Mouse (Mus musculus) intestine, embryonic 14.5 days (tissue): ENCODE measurements at regions not wholly inside any gene's neighbourhood (a gene's known extent, or its start where the extent isn't known, plus 50 kb on each side); places are given as distances from the start of the nearest gene placed in this dataset.

Experiments
- ATAC-seq: fragments of 200-750 bp; cut with Nextera tagmentation; replicated peaks from 2 replicates; pipeline ENCODE4 v1.8.0; 2017; ENCODE audit warnings: low read depth, moderate number of reproducible peaks, moderate TSS enrichment, moderate library complexity; ENCODE audit not compliant: low FRiP score, low TSS enrichment
- DNase-seq: peaks from one replicate; pipeline ENCODE4 v3.0.0-alpha.2; 2018; ENCODE audit warnings: low spot score
- H3K27ac ChIP-seq: fragments of 300-500 bp; sonication (generic); 2 replicates; pipeline ENCODE4 v1.5.1; 2014; ENCODE audit warnings: low read depth, mild to moderate bottlenecking, control low read depth
- H3K27me3 ChIP-seq: fragments of 300-500 bp; sonication (generic); replicated peaks from 2 replicates; pipeline ENCODE4 v1.6.1; 2014; ENCODE audit warnings: low read length, control low read depth; ENCODE audit not compliant: control insufficient read depth, insufficient read depth
- H3K36me3 ChIP-seq: fragments of 300-500 bp; sonication (generic); 2 replicates; pipeline ENCODE4 v1.6.1; 2014; ENCODE audit warnings: low read length, control low read depth; ENCODE audit not compliant: control insufficient read depth, insufficient read depth
- H3K4me1 ChIP-seq: fragments of 300-500 bp; sonication (generic); replicated peaks from 2 replicates; pipeline ENCODE4 v1.6.1; 2014; ENCODE audit warnings: low read length, control low read depth, mixed read lengths; ENCODE audit not compliant: control insufficient read depth, insufficient read depth
- H3K4me2 ChIP-seq: fragments of 300-500 bp; sonication (generic); 2 replicates; pipeline ENCODE4 v1.6.1; 2014; ENCODE audit warnings: low read length
- H3K4me3 ChIP-seq: fragments of 300-500 bp; sonication (generic); 2 replicates; pipeline ENCODE4 v1.5.1; 2014; ENCODE audit warnings: low read depth, low read length, control low read depth, mixed read lengths
- H3K9ac ChIP-seq: fragments of 300-500 bp; sonication (generic); 2 replicates; pipeline ENCODE4 v1.6.1; 2014; ENCODE audit warnings: mild to moderate bottlenecking, low read length
- H3K9me3 ChIP-seq: fragments of 300-500 bp; sonication (generic); 2 replicates; pipeline ENCODE4 v1.6.1; 2016; ENCODE audit warnings: low read length, control low read depth; ENCODE audit not compliant: control insufficient read depth
- WGBS: fragments of 180-500 bp; shearing (Covaris S2); extraction: QIAGEN DNeasy Blood & Tissue Kit; methylation state at CpG from one replicate; pipeline ENCODE4 v1.1.7; 2014; 5-methylcytosine and 5-hydroxymethylcytosine counted together

GRCm38 (mm10) chr10:67634795-67635194, 86.0 kb upstream of the Ado start:
- Histone ChIP-seq H3K9ac (no peak overlapping the region), H3K4me2 (no peak overlapping the region), H3K27me3 (no peaks in the 10 kb centered on the region), H3K27ac (no peak overlapping the region), H3K4me3 (no peak overlapping the region), H3K9me3 (no peaks in the 10 kb centered on the region), H3K4me1 (no peaks in the 10 kb centered on the region), H3K36me3 (no peaks in the 10 kb centered on the region)
- no peak for ATAC-seq
- 81% methylated on average over 4 of the region's 4 CpGs for WGBS
- DNase-seq: no peak

GRCm38 (mm10) chr10:67633063-67633462, 84.3 kb upstream of the Ado start:
- no peaks in the 10 kb centered on the region for H3K36me3 ChIP-seq
- ATAC-seq (no peak), DNase-seq (no peak)
- H3K4me2 ChIP-seq: no peak overlapping the region
- no peak overlapping the region for H3K4me3 ChIP-seq
- H3K27me3 ChIP-seq: no peaks in the 10 kb centered on the region
- H3K27ac ChIP-seq: no peak overlapping the region
- no peaks in the 10 kb centered on the region for H3K9me3 ChIP-seq
- no peak overlapping the region for H3K9ac ChIP-seq
- no peaks in the 10 kb centered on the region for H3K4me1 ChIP-seq
- WGBS: 95% methylated on average over 7 of the region's 7 CpGs

DNA sequence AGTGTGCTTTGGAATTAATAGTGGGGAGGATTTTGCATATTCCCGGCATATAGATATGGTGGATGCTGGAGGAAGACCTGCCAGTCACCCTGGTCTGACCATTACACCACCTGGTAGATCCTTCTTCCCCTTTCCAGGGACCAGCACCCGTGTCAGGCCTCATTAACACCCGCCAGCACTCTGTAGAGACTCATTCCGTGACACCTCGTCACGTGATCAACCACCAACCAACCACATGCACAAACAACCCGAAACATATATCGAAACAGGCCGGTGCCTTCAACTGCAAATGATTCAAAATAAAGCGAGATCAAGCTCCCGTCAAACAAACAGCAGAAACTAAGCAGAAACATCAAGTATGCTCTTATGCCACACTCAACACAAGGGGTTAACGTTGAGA, 74.6 kb upstream of the Ado start:
- H3K27ac ChIP-seq: no peak overlapping the region
- 89% methylated on average over 12 of the region's 12 CpGs for WGBS
- no peaks in the 10 kb centered on the region for H3K36me3 ChIP-seq
- no peak overlapping the region for H3K4me2 ChIP-seq
- DNase-seq: no peak
- no peak for ATAC-seq
- H3K4me3 ChIP-seq: no peak overlapping the region
- no peaks in the 10 kb centered on the region for H3K27me3 ChIP-seq
- H3K9ac ChIP-seq: no peak overlapping the region
- H3K9me3 ChIP-seq: no peaks in the 10 kb centered on the region
- no peaks in the 10 kb centered on the region for H3K4me1 ChIP-seq

DNA sequence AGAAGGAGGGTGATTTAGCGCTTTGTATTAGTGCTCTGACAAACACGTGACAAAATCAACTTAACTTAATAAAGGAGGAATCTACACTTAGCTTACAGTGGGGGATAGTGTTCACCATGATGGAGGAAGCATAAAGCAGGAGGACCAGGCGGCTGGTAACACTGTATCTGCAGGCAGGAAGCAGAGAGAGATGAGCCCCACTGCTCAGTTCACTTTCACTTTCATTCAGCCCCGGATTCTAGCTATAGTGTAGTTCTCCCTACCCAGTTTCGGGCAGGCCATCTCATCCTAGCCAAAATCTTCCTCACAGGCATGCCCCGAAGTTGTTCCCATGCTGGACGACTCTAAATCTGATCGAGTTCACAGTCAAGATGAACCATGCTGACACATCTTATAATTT, 71.3 kb upstream of the Ado start:
- DNase-seq (no peak), ATAC-seq (no peak)
- Histone ChIP-seq H3K36me3 (no peaks in the 10 kb centered on the region), H3K27ac (no peak overlapping the region), H3K9ac (no peak overlapping the region), H3K9me3 (no peaks in the 10 kb centered on the region), H3K27me3 (no peaks in the 10 kb centered on the region), H3K4me3 (no peak overlapping the region), H3K4me2 (no peak overlapping the region), H3K4me1 (no peaks in the 10 kb centered on the region)
- WGBS: 82% methylated on average over 8 of the region's 8 CpGs

- no peaks in the 10 kb centered on the region for H3K36me3 ChIP-seq
- WGBS: 82% methylated on average over 5 of the region's 5 CpGs
- no peaks in the 10 kb centered on the region for H3K27me3 ChIP-seq
- ATAC-seq: no peak
- H3K9me3 ChIP-seq: no peaks in the 10 kb centered on the region
- H3K4me1 ChIP-seq: no peaks in the 10 kb centered on the region
- no peak overlapping the region for H3K4me3 ChIP-seq
- H3K9ac ChIP-seq: no peak overlapping the region
- H3K4me2 ChIP-seq: no peak overlapping the region
- no peak overlapping the region for H3K27ac ChIP-seq
- DNase-seq: no peak
These were observed 69.4 kb upstream of the Ado start for GRCm38 (mm10) chr10:67618112-67618511.

DNA sequence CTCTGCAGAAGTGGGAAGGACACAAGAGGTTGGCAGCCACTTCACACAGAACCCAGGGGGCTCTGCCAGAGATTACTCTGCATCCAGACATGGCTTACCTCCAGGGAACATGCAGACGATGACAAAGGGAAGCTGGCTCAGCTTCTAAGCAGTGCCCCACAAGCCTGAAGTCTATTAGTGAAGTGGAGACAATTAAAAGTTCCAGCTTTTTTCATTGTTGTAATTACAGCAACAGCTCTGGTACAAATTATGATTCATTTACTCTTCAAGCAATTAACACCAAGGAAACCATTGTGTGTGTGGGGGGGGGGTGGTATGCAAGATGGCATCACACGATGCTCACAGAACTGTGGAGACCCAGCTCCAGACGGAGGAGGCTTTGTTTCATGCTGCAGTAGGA, 66.3 kb upstream of the Ado start:
- no peak overlapping the region for H3K4me2 ChIP-seq
- no peak for ATAC-seq
- no peaks in the 10 kb centered on the region for H3K36me3 ChIP-seq
- no peaks in the 10 kb centered on the region for H3K9me3 ChIP-seq
- H3K27me3 ChIP-seq: no peaks in the 10 kb centered on the region
- 67% methylated on average over 3 of the region's 3 CpGs for WGBS
- no peaks in the 10 kb centered on the region for H3K4me1 ChIP-seq
- H3K27ac ChIP-seq: no peak overlapping the region
- H3K9ac ChIP-seq: no peak overlapping the region
- no peak for DNase-seq
- no peak overlapping the region for H3K4me3 ChIP-seq

GRCm38 (mm10) chr10:67610689-67611088, 61.9 kb upstream of the Ado start:
- no peak overlapping the region for H3K4me2 ChIP-seq
- H3K9ac ChIP-seq: no peak overlapping the region
- no peaks in the 10 kb centered on the region; the same call in 1 of the 2 replicates for H3K4me1 ChIP-seq
- H3K27me3 ChIP-seq: no peaks in the 10 kb centered on the region
- DNase-seq: no peak
- H3K27ac ChIP-seq: no peak overlapping the region
- H3K9me3 ChIP-seq: no peaks in the 10 kb centered on the region
- H3K4me3 ChIP-seq: no peak overlapping the region
- WGBS: 86% methylated on average over 6 of the region's 6 CpGs
- ATAC-seq: no peak
- no peaks in the 10 kb centered on the region for H3K36me3 ChIP-seq

DNA sequence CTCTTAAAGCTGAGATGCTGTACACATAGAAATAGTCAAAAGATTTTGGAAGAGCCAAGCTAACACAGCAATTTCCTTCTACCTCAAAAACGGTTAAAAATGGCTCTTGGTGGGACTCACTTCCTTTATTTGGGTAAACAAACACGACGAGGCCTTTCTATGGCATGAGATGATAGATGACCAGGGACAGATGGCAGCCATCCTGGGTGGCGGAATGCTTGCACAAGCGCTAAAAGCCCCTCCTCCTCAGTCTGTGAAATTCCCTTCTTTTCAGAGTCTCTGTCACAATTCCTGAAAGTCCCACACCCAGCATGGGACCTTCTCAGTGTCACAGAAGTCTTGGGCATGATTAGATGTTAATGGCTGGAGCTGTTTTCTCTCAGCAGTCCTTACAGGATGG, 59.3 kb upstream of the Ado start:
- Histone ChIP-seq H3K9me3 (no peaks in the 10 kb centered on the region), H3K9ac (no peak overlapping the region), H3K36me3 (no peaks in the 10 kb centered on the region), H3K4me3 (no peak overlapping the region), H3K27me3 (no peaks in the 10 kb centered on the region), H3K4me1 (no peaks in the 10 kb centered on the region; the same call in 1 of the 2 replicates), H3K27ac (no peak overlapping the region), H3K4me2 (no peak overlapping the region)
- DNase-seq: no peak
- 27% methylated on average over 5 of the region's 5 CpGs for WGBS
- no peak for ATAC-seq

DNA sequence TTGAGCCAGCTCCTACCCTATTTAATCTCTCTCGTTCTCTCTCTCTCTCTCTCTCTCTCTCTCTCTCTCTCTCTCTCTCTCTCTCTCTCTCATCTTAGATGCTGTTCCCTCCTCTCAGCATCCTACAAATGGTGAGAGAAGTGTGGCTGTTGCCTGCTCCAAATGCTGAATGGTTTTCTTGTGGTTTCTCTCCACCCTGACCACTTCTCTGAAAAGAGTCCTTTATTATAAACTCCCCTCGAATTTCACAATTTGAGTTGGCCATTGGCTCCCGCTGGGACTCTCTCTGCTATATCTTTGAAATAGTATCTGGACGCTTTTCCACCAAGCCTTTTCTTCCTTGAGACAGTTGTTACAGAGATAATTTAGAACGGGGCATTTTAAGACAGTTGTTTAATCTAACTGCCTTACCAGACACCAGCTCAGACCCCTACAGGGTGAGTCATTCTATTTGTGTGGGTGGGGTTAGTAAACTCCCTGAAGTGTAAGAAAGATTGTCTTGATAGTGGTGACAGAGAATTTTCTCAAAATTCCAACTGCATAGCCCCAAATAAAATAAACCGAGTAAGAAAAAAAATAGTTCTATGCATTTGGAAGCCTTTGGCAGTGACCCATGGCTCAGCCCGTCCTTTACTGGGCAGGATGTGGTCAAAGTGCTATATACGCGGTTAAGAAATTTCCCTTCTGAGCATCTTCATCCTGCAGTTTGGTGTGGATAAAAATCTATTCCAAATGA, 58.7 kb upstream of the Ado start:
- Histone ChIP-seq H3K27ac (no peak overlapping the region), H3K36me3 (no peaks in the 10 kb centered on the region), H3K4me3 (no peak overlapping the region), H3K9ac (no peak overlapping the region), H3K4me1 (no peaks in the 10 kb centered on the region; the same call in 1 of the 2 replicates), H3K4me2 (no peak overlapping the region), H3K9me3 (no peaks in the 10 kb centered on the region), H3K27me3 (no peaks in the 10 kb centered on the region)
- DNase-seq (no peak), ATAC-seq (no peak)
- 49% methylated on average over 9 of the region's 9 CpGs for WGBS
